Mouse (Mus musculus): ENCODE results near the gene Ssh1.

Ssh1 gene

DNA sequence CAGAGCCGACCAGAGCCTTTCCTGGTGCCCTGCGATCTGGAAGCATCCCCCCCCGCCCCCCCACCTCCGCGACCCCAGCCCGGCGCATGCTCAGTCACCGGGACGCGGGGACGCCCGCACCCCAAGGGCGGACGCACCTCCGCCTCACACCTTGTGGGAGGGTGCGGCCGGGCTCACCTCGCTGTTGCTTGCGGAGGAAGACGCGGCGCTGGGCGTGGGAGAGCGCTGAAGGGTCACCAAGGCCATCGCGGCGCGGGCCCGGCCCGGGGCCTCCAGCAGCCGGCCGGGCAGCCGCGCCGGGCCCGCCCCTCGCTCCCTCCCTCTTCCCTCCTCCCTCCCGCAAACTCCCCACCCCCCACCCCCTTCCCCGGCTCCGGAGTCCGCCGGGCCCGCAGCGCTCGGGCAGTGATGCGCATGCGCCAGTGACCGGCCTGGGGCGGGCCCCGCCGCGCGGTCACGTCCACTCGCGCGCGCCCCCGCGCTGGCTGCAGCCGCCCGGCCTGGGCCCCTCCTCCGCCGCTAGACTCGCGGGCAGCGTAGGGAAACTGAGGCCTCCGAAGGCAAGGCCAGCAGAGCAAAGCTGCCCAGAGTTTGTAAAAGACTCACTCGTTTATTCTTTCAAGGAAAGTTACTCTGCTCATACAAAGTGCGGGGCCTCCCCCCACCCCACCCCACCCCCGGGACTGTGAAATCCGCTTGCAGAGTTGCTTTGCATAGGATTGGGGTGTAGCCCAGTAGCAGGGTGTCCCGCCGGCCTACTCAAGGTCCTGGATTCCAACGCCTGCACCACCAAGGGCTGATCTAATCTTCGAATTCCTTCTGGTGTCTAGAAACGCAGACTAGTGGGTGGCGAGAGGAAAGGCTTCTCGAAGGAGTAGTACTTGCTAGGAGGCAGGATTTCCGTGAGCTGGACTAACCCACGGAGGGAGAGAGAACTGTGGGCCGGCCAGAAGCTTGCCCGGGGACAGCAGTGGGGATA lies at the start of gene Ssh1:
Ssh1 (minus strand) TSS at position 408 of the 979 bp plus-strand sequence.
- DNase-seq, result peak; percentile 96

- peak; percentile 64 for DNase-seq
These were observed 47.7 kb upstream of the Ssh1 start for GRCm38 (mm10) chr5:114041327-114041930.

DNA sequence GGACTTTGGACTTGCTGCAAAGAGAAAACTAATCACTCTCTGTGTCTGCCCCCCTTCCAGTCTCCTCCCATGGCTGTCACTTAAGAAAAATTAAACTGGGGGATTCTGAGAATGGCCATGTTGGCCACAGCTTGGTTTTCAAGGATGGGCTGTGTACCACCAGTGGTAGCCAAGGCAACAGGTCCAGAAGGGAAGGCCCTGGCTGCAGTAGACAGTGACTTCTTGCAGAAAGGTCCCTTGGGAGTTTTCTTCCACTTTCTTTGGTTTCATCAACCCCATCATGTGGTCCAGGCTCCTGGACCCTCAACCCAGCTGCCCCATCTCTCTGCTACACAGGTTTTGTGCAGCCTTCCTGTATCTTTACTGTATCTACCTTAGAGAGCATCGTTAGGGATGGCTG lies 47.2 kb upstream of the Ssh1 start:
- DNase-seq, result no peak

GRCm38 (mm10) chr5:114040508-114040907 lies 46.8 kb upstream of the Ssh1 start:
- no peak for DNase-seq

GRCm38 (mm10) chr5:114035111-114035510 lies 41.4 kb upstream of the Ssh1 start:
- peak; percentile 67 for DNase-seq

DNA sequence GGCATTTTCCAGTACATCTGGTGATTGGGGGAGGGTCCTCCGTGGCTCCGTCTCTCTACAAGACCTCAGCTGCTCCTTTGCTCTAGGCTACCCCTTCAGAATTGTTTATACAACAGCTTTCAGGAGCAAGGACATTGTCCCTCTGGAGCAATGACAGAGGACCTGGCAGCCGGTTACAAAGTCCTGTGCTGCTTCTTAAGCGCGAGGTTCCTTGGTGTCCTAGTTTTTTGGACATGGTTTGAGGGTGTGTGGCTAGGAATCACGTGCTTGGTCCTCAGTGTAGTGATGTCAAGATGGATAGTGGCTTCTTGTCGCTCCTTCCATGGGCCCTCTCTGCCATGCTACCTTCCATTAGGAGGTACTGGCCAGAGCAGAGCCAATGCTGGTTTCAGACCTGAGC lies 40.7 kb upstream of the Ssh1 start:
- DNase-seq, result no peak

DNA sequence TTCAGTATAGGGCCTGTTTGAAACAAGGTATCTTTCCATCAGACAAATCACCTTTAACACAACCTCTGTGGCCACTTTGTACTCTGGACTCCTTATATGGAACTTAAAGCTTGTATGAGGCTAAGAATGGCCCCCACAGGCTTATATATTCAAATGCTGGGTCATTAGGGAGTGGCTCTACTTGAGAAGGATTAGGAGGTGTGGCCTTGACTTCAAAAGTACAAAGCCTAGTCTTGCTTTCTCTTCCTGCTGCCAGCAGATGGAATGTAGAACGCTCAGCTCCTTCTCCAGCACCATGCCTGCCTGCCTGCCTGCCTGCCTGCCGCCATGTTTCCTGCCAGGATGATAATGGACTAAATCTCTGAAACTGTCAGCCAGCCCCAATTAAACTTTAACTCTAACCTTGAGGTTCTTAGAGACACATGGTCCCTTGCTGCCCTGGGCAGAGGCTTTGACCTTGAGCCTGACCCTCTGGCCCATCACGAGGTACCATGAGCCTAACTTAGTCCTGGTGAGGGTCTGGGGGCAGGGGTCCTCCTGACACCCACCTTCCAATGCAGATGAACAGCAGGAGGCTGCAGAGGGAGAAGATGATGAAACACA lies 38.6 kb upstream of the Ssh1 start:
- DNase-seq, result no peak

- DNase-seq, result no peak
These were observed 37.0 kb upstream of the Ssh1 start for GRCm38 (mm10) chr5:114030652-114031051.

DNA sequence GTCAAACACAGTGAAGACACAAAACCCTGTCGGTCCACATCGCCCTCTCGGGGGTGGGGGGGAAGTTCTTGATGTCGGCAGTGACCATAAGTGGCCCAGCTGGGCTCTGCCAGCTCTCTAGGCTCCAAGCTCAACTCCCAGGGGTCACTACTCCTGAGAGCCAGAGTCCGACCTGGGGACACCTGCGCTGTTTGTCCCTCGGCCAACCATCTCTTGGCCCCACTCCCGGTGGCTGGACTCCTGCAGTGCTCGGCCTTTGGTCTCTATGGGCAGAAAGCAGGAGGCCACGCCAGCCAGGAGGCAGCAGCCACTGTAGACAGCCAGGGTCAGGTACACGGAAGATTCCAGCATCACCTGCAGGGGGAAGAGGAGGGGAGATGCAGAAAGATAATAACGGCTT lies 34.4 kb upstream of the Ssh1 start:
- peak; percentile 88 for DNase-seq

DNA sequence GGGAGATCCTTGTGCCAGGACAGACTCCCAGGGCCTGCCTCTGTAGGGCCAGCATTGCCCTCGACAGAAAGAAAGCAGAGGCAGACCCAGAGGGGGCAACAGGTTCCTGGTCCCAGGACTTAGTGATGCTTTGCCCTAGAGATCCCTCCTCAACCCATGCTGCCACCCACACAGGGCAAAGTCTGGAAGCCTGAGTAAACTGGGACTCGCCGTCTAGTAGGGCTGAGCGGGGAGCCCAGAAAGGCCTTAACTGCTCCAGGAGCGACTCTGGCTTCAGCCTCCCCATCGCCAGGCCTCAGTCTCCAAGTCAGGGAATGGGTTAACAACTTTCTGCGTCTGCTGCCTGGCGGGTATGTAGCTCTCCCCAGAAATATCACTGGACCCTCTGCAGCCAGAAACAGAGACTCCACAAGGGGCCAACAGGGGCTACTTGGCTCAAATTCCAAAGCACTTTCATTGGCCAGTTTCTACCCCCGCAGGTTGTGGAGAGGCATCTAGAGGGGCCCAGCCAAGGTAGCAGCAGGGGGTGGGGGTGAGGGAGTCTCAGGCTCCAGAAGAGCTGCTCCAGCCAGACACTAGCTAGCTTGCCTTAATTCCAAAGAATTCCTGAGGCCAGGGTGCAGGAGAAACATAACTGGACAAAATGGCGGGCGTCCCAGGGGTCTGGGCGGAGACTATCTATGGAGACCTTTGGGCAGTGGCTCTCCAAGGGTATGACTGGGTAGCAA lies 33.7 kb upstream of the Ssh1 start:
- no peak for DNase-seq

- no peak for DNase-seq
These were observed 31.2 kb upstream of the Ssh1 start for GRCm38 (mm10) chr5:114024885-114025284.

DNA sequence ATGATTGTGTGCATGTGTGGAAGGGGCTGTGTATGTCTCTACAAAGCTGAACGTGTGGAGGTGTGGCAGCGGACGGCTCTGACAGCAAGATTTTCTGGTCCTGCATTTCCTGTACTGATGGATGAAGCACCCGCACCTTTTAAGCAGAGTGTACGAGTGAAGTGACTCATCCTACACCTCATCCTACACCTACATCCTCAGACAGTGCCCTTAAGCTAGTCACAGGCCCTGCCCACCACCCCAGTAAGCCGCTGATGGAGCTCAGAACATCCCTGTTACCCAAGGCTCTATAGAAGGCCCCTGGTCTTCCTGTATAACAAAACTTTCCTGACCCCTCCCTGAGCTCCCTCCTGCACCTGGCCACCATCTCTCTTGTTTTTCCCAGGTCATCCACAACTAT lies 30.7 kb upstream of the Ssh1 start:
- DNase-seq, result no peak

GRCm38 (mm10) chr5:114015121-114015520 lies 21.4 kb upstream of the Ssh1 start:
- no peak for DNase-seq

- DNase-seq, result peak; percentile 64
These were observed 15.4 kb upstream of the Ssh1 start for GRCm38 (mm10) chr5:114009049-114009448.

DNA sequence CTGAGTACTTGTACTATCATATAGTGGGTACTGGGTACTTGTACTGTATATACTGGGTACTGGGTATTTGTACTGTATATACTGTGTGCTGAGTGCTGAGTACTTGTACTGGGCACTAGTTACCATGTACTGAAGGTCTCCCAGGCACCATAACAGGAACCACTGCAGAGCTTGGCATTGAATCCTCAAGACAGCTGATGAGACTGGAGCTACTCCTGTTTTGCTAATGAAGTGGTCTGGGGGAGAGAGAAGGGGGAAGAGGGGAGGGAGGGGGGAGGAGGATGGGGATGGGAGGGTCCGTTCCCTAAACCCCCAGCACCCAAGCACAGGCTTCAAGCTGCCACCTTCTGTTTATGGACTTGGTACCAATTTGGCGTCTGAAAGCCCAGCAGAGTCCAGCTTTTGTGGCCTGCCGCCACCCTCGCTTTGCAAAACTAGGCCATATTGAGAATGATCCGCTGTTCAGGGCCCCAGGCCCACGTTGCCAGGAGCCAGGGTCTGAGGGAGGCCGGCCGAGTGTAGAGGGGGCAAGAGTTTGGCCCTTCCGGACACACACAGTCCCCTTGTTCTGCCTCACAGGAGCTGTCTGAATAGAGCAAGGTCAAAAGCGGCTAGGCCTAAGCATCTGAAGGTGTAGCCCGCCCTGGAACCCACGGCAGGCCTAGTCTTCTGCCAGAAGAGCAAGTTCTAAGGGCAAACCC lies 14.2 kb upstream of the Ssh1 start:
- no peak for DNase-seq

GRCm38 (mm10) chr5:114006974-114007373 lies 13.3 kb upstream of the Ssh1 start:
- DNase-seq, result no peak

- DNase-seq, result no peak
These were observed 11.4 kb upstream of the Ssh1 start for GRCm38 (mm10) chr5:114005100-114005499.

GRCm38 (mm10) chr5:114004573-114004972 lies 10.9 kb upstream of the Ssh1 start:
- no peak for DNase-seq

DNA sequence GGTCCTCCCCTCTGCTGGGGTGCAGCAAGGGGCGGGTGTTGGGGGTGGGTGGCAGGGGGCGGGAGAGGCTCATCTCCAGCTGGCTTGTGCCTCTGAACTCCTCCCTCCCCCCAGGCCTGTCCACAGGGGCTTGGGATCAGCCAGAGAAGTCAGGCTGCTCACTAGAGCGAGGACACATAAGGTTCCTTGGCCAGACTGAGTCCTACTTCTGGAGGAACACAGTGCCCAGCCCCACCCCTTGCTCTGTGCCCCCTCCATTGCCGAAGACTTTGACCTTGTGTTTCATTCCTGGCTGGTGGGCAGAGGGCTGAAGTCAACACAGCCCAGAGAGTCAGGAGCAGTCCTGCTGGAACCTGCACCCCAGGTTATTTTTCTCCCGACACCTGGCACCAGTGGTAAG lies 9.8 kb upstream of the Ssh1 start, which contains the start of gene Dao:
Dao (plus strand) TSS at position 162 of the 400 bp plus-strand sequence.
- DNase-seq, result peak; percentile 88

DNA sequence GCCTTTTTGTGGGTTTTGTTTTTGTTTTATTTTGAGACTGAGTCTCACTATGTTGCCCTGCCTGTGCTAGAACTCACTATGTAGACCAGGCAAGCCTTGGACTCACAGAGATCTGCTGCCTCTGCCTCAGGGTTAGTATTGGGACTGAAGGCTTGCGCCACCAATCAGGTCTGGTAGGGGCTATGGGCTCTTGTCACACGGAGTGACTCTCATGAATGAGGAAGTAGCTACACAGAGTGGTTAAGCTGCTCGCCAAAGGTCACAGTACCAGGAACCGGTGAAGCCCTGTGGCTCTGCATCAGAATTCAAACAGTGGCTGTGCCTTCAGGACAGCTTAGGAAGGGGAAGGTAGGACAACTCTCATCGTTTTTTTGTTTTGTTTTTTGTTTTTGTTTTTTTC lies 5.7 kb upstream of the Ssh1 start:
- DNase-seq, result peak; percentile 53

- peak; percentile 68 for DNase-seq
These were observed 2.8 kb upstream of the Ssh1 start for GRCm38 (mm10) chr5:113996458-113996857.

GRCm38 (mm10) chr5:113993031-113993486 lies 635 bp downstream of the Ssh1 start:
- DNase-seq, result peak; percentile 61

All from kidney, postnatal 14 days (tissue).